Mouse (Mus musculus): Measurements from ENCODE around the gene Gstcd. TPM values are rescaled to one million over a fixed set of nuclear protein-coding genes. Genes with fewer than 3 reads are reported as not detected.

Gene Gstcd
- polyA plus RNA-seq, 1 experiment from 2014 or later: 2.4 TPM

GRCm38 (mm10) chr3:132981968-132982367 lies 109.9 kb downstream of the Gstcd start:
- Histone ChIP-seq H3K4me3 (ENCODE audit: inconsistent target) (no peak overlapping the region), H3K36me3 (ENCODE audit: inconsistent target) (no peaks in the 10 kb centered on the region), H3K27ac (no peak overlapping the region), H3K79me2 (ENCODE audit: inconsistent target) (no peaks in the 10 kb centered on the region)
- WGBS (ENCODE audit: missing documents): 100% methylated on average over 2 of the region's 2 CpGs

- Histone ChIP-seq H3K36me3 (ENCODE audit: inconsistent target) (no peaks in the 10 kb centered on the region), H3K79me2 (ENCODE audit: inconsistent target) (no peaks in the 10 kb centered on the region), H3K27ac (no peak overlapping the region), H3K4me3 (ENCODE audit: inconsistent target) (no peak overlapping the region)
- 97% methylated on average over 12 of the region's 12 CpGs for WGBS (ENCODE audit: missing documents)
Observed at GRCm38 (mm10) chr3:132979781-132980461, 111.9 kb downstream of the Gstcd start.

- H3K27ac ChIP-seq: no peak overlapping the region
- H3K79me2 ChIP-seq (ENCODE audit: inconsistent target): no peaks in the 10 kb centered on the region
- H3K36me3 ChIP-seq (ENCODE audit: inconsistent target): no peaks in the 10 kb centered on the region
- WGBS (ENCODE audit: missing documents): 18% methylated on average over 4 of the region's 5 CpGs
- no peak overlapping the region for H3K4me3 ChIP-seq (ENCODE audit: inconsistent target)
Observed at GRCm38 (mm10) chr3:132966255-132966654, 125.6 kb downstream of the Gstcd start.

- Histone ChIP-seq H3K4me3 (ENCODE audit: inconsistent target) (no peak overlapping the region), H3K79me2 (ENCODE audit: inconsistent target) (no peaks in the 10 kb centered on the region), H3K27ac (no peak overlapping the region), H3K36me3 (ENCODE audit: inconsistent target) (no peaks in the 10 kb centered on the region)
- WGBS (ENCODE audit: missing documents): 79% methylated on average over 9 of the region's 9 CpGs
Observed at GRCm38 (mm10) chr3:132964715-132965507, 126.9 kb downstream of the Gstcd start.

- Histone ChIP-seq H3K79me2 (ENCODE audit: inconsistent target) (no peaks in the 10 kb centered on the region), H3K27ac (no peak overlapping the region), H3K4me3 (ENCODE audit: inconsistent target) (no peak overlapping the region), H3K36me3 (ENCODE audit: inconsistent target) (no peaks in the 10 kb centered on the region)
- WGBS (ENCODE audit: missing documents): 93% methylated on average over 7 of the region's 7 CpGs
Observed at GRCm38 (mm10) chr3:132962631-132963361, 129.0 kb downstream of the Gstcd start.

GRCm38 (mm10) chr3:132950529-132950880 lies 141.3 kb downstream of the Gstcd start:
- H3K79me2 ChIP-seq (ENCODE audit: inconsistent target): no peaks in the 10 kb centered on the region
- H3K27ac ChIP-seq: no peak overlapping the region
- WGBS (ENCODE audit: missing documents): 19% methylated on average over 7 of the region's 7 CpGs
- H3K36me3 ChIP-seq (ENCODE audit: inconsistent target): no peaks in the 10 kb centered on the region
- no peak overlapping the region for H3K4me3 ChIP-seq (ENCODE audit: inconsistent target)

DNA sequence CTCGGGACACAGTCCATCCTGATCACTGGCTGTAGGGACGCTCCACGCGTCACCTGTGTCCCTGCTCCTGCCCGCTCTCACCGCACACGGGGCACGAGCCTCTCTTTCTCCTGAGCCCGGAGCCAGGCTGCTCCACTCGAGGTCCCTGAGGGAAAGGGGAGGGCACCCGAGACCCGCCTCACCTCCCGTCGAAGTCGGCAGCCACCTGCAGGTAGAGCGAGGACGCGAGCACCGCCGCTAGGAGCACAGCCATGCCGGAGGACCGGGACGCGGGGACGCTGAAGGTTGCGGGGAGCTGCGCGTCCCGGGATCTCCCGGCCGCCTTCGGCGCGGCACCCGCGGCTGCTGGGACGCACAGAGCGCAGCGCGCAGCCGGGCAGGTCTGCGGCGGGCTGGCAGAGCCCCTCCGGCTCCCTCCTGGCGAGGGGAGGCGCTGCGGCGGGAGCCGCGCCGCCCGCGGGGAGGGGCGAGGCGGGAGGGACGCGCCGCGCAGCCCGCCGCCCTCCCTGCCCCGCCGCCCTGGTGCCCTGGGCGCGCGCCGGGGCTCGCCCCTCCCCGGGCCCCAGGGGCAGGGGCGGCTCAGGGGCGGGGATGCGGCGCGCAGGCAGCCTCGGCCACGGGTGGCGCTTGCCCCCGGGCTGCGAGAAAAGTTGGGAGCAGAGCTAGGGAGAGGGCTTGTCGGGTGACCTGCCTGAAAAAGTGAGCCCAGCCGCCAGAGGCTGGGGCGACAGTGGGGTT lies 141.9 kb downstream of the Gstcd start, which contains the start of gene Npnt:
Gene Npnt, minus strand, starts transcription at position 501 of the 738 bp plus-strand sequence.
- Histone ChIP-seq H3K36me3 (ENCODE audit: inconsistent target) (no peaks in the 10 kb centered on the region), H3K4me3 (ENCODE audit: inconsistent target) (no peak within 1 kb of the TSS), H3K79me2 (ENCODE audit: inconsistent target) (no peaks in the 10 kb centered on the region), H3K27ac (no peak within 1 kb of the TSS)
- 2% methylated on average over 57 of the region's 82 CpGs for whole genome bisulfite sequencing (ENCODE audit: missing documents)

GRCm38 (mm10) chr3:132949380-132949790 lies 142.4 kb downstream of the Gstcd start:
- H3K36me3 ChIP-seq (ENCODE audit: inconsistent target): no peaks in the 10 kb centered on the region
- 5% methylated on average over 25 of the region's 26 CpGs for WGBS (ENCODE audit: missing documents)
- no peak overlapping the region for H3K4me3 ChIP-seq (ENCODE audit: inconsistent target)
- H3K79me2 ChIP-seq (ENCODE audit: inconsistent target): no peaks in the 10 kb centered on the region
- no peak overlapping the region for H3K27ac ChIP-seq

DNA sequence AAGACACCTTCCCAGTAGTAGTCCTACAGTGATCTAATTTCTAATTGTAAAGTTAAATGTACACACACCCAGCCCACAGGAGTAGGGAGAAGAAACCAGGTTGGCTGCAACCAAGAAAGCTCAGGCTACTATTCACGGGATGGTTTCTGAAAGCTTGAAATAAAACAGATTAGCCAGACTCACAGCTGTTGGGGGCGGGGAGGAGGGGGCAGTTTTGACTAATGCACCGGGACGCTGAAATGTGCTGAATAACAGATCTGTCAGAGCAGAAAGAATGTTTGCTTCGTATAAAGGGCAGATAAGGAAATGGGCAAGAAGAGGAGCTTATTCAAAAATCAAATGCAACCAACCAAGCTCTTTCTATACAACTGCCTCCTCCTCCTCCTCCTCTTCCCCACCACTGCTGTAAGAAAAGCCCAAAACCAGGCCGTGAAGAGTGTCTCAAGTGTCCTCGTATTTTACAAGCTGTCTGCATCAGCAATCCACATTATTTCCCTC lies 143.5 kb downstream of the Gstcd start:
- H3K4me3 ChIP-seq (ENCODE audit: inconsistent target): no peak overlapping the region
- WGBS (ENCODE audit: missing documents): 50% methylated on average over 7 of the region's 7 CpGs
- no peaks in the 10 kb centered on the region for H3K79me2 ChIP-seq (ENCODE audit: inconsistent target)
- H3K27ac ChIP-seq: no peak overlapping the region
- H3K36me3 ChIP-seq (ENCODE audit: inconsistent target): no peaks in the 10 kb centered on the region

GRCm38 (mm10) chr3:132946086-132946485 lies 145.7 kb downstream of the Gstcd start:
- no peak overlapping the region for H3K27ac ChIP-seq
- no peaks in the 10 kb centered on the region for H3K36me3 ChIP-seq (ENCODE audit: inconsistent target)
- no peak overlapping the region for H3K4me3 ChIP-seq (ENCODE audit: inconsistent target)
- 91% methylated on average over 5 of the region's 5 CpGs for WGBS (ENCODE audit: missing documents)
- H3K79me2 ChIP-seq (ENCODE audit: inconsistent target): no peaks in the 10 kb centered on the region

DNA sequence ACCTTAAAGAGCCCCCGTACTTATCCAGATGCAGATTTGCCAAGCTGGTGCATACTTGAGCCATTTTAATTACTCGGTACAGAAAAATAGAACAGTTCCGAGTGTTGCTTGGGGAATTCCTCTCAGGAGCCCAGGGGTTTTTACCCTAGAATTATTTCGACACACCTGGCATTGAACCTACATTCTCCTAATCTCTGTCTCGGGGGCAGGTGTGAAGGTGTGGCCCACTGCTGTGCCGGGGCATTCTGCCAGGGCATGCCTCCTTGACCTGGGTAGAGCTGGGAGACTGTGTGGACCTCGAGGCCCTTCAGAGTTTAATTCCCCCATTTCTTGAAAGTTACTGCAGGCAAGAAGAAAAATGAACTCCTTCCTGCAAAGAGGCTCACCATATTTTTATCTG lies 146.2 kb downstream of the Gstcd start:
- no peak overlapping the region for H3K27ac ChIP-seq
- no peaks in the 10 kb centered on the region for H3K79me2 ChIP-seq (ENCODE audit: inconsistent target)
- 89% methylated on average over 7 of the region's 7 CpGs for WGBS (ENCODE audit: missing documents)
- H3K4me3 ChIP-seq (ENCODE audit: inconsistent target): no peak overlapping the region
- no peaks in the 10 kb centered on the region for H3K36me3 ChIP-seq (ENCODE audit: inconsistent target)

GRCm38 (mm10) chr3:132944609-132945008 lies 147.2 kb downstream of the Gstcd start:
- H3K27ac ChIP-seq: no peak overlapping the region
- H3K4me3 ChIP-seq (ENCODE audit: inconsistent target): no peak overlapping the region
- H3K79me2 ChIP-seq (ENCODE audit: inconsistent target): no peaks in the 10 kb centered on the region
- WGBS (ENCODE audit: missing documents): 95% methylated on average over 3 of the region's 3 CpGs
- H3K36me3 ChIP-seq (ENCODE audit: inconsistent target): no peaks in the 10 kb centered on the region

DNA sequence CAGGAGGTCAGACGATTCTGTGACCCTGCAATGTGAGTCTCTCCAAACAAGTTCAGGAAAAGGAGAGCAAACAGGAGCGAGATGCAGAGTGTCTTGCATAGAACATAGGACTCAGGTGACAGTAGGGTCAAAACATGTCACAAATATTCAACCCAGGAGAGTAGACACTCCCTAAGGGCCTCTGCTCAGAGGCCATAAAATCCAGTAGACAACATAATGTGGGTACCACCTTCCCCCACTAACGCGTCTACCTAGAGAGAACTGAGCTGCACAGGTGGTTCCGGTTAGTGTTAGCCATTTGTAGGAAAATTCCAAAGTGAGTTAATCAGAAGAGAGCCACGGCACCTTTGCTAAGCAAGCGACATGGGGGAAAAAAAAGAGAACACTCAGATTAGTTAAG lies 147.6 kb downstream of the Gstcd start:
- 82% methylated on average over 7 of the region's 7 CpGs for WGBS (ENCODE audit: missing documents)

GRCm38 (mm10) chr3:132942778-132943177 lies 149.1 kb downstream of the Gstcd start:
- Histone ChIP-seq H3K36me3 (ENCODE audit: inconsistent target) (no peaks in the 10 kb centered on the region), H3K79me2 (ENCODE audit: inconsistent target) (no peaks in the 10 kb centered on the region)
- 92% methylated on average over 6 of the region's 6 CpGs for WGBS (ENCODE audit: missing documents)

More for the DNA sequence above, 147.6 kb downstream of the Gstcd start:
- no peak overlapping the region for H3K27ac ChIP-seq
- no peaks in the 10 kb centered on the region for H3K79me2 ChIP-seq (ENCODE audit: inconsistent target)
- no peaks in the 10 kb centered on the region for H3K36me3 ChIP-seq (ENCODE audit: inconsistent target)
- no peak overlapping the region for H3K4me3 ChIP-seq (ENCODE audit: inconsistent target)

More at GRCm38 (mm10) chr3:132942778-132943177, 149.1 kb downstream of the Gstcd start:
- no peak overlapping the region for H3K27ac ChIP-seq
- no peak overlapping the region for H3K4me3 ChIP-seq (ENCODE audit: inconsistent target)
